Mouse (Mus musculus): ENCODE measurements around the gene Lmna. TPM values are rescaled to one million over a fixed set of nuclear protein-coding genes. Genes with fewer than 3 reads are reported as not detected.

Gene Lmna
- total and polyA plus RNA-seq, 3 experiments = 128 to 388 (median 302) TPM

DNA sequence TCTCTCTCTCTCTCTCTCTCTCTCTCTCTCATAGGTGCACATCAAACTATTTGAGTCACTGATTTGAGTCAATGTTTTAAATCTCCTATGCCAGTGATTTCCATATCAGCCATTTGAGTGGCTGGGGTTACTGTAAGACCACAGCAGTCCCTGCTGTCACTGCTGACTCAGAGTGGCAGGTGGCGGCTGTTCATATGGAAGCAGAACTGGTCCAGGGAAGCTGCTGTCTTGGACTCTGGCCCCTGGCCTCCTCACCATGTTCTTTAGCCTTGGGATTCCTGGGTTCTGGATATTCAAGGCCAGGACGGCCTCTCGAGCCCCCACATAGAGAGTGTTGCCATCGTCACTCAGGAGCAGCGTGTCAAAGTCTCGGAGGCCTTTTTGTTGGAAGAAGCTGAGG, 57.0 kb downstream of the Lmna start:
- peaks cover 14 to 47% of the 10 kb centered on the region in 2 experiments; a peak in 3 of 4 replicates for H3K4me1 ChIP-seq (ENCODE audit: control insufficient read depth in 1 of 2, insufficient read depth in 2 of 2, low read length in 2 of 2)
- H3K4me3 ChIP-seq (ENCODE audit: control insufficient read depth in 1 of 2, insufficient read depth in 1 of 2, low read depth in 2 of 2, low read length in 2 of 2) = no peak overlapping the region
- H3K36me3 ChIP-seq (ENCODE audit: control insufficient read depth in 1 of 2, insufficient read depth in 2 of 2, low read length in 2 of 2) = peaks cover 0 to 34% of the 10 kb centered on the region in 2 experiments; a peak in 2 of 4 replicates
- H3K27me3 ChIP-seq (ENCODE audit: control insufficient read depth in 1 of 2, insufficient read depth in 2 of 2, low read length in 2 of 2) = no peaks in the 10 kb centered on the region
- TF ChIP-seq JUND (IDR thresholded peaks at IDR 0.05; ENCODE audit: low read depth, low read length) (no peak), RCOR1 (IDR thresholded peaks at IDR 0.05; ENCODE audit: low read depth, low read length) (0 out of 2 replicates have a peak, but pooled peaks have one; percentile 7), MAX (IDR thresholded peaks at IDR 0.05; ENCODE audit: low read length) (no peak)
- no peak overlapping the region for H3K27ac ChIP-seq (ENCODE audit: control insufficient read depth, low read depth, low read length)
- no peak overlapping the region for H3K9ac ChIP-seq (ENCODE audit: control insufficient read depth, low read depth, low read length, poor library complexity, severe bottlenecking)
- DNase-seq (ENCODE audit: low read depth, low spot score) = no peak
- no peaks in the 10 kb centered on the region for H3K9me3 ChIP-seq (replicated peaks; ENCODE audit: insufficient read depth, low read length)
- no peaks in the 10 kb centered on the region for H3K79me2 ChIP-seq (ENCODE audit: control insufficient read depth, insufficient read depth, low read length, poor library complexity)

- no peak for DNase-seq (ENCODE audit: low read depth, low spot score)
These were observed 57.5 kb downstream of the Lmna start for GRCm38 (mm10) chr3:88452246-88452645.

GRCm38 (mm10) chr3:88450379-88451131, 59.2 kb downstream of the Lmna start:
- H3K27me3 ChIP-seq (ENCODE audit: control insufficient read depth in 1 of 2, insufficient read depth in 2 of 2, low read length in 2 of 2) = no peaks in the 10 kb centered on the region
- TF ChIP-seq POLR2A (IDR thresholded peaks at IDR 0.05; ENCODE audit: control insufficient read depth in 1 of 2, insufficient read depth in 1 of 2, low read depth in 1 of 2, low read length in 2 of 2, poor library complexity in 1 of 2) (no peak), USF2 (IDR thresholded peaks at IDR 0.05; ENCODE audit: borderline replicate concordance in 1 of 2, insufficient read depth in 1 of 2, low read depth in 1 of 2, low read length in 2 of 2) (no peak), ZMIZ1 (IDR thresholded peaks at IDR 0.05; ENCODE audit: low read depth, low read length) (no peak), MAX (IDR thresholded peaks at IDR 0.05; ENCODE audit: low read length) (no peak), ELF1 (IDR thresholded peaks at IDR 0.05; ENCODE audit: low read depth, low read length) (no peak), RAD21 (IDR thresholded peaks at IDR 0.05; ENCODE audit: low read depth, low read length) (no peak), E2F4 (IDR thresholded peaks at IDR 0.05; ENCODE audit: borderline replicate concordance, low read depth, low read length) (no peak), JUND (IDR thresholded peaks at IDR 0.05; ENCODE audit: low read depth, low read length) (no peak), GATA1 (IDR thresholded peaks at IDR 0.05; ENCODE audit: low read depth, low read length) (no peak), MAZ (IDR thresholded peaks at IDR 0.05; ENCODE audit: low read depth, low read length) (no peak), BHLHE40 (IDR thresholded peaks at IDR 0.05; ENCODE audit: borderline replicate concordance, low read depth, low read length) (no peak), POLR2AphosphoS2 (IDR thresholded peaks at IDR 0.05; ENCODE audit: low read length) (no peak), TCF12 (IDR thresholded peaks at IDR 0.05; ENCODE audit: low read depth, low read length) (no peak)
- peaks cover 0 to 18% of the 10 kb centered on the region in 2 experiments; a peak in 2 of 4 replicates for H3K36me3 ChIP-seq (ENCODE audit: control insufficient read depth in 1 of 2, insufficient read depth in 2 of 2, low read length in 2 of 2)
- H3K4me1 ChIP-seq (ENCODE audit: control insufficient read depth in 1 of 2, insufficient read depth in 2 of 2, low read length in 2 of 2) = peaks cover 8 to 31% of the 10 kb centered on the region in 2 experiments
- H3K9me3 ChIP-seq (replicated peaks; ENCODE audit: insufficient read depth, low read length) = no peaks in the 10 kb centered on the region
- H3K79me2 ChIP-seq (ENCODE audit: control insufficient read depth, insufficient read depth, low read length, poor library complexity) = no peaks in the 10 kb centered on the region
- H3K4me3 ChIP-seq (ENCODE audit: control insufficient read depth in 1 of 2, insufficient read depth in 1 of 2, low read depth in 2 of 2, low read length in 2 of 2) = no peak overlapping the region
- H3K27ac ChIP-seq (ENCODE audit: control insufficient read depth, low read depth, low read length) = no peak overlapping the region
- DNase-seq (ENCODE audit: low read depth, low spot score) = no peak
- H3K9ac ChIP-seq (ENCODE audit: control insufficient read depth, low read depth, low read length, poor library complexity, severe bottlenecking) = no peak overlapping the region

More at GRCm38 (mm10) chr3:88452246-88452645, 57.5 kb downstream of the Lmna start:
- no peaks in the 10 kb centered on the region for H3K27me3 ChIP-seq (ENCODE audit: control insufficient read depth in 1 of 2, insufficient read depth in 2 of 2, low read length in 2 of 2)
- peaks cover 14 to 43% of the 10 kb centered on the region in 2 experiments for H3K4me1 ChIP-seq (ENCODE audit: control insufficient read depth in 1 of 2, insufficient read depth in 2 of 2, low read length in 2 of 2)
- H3K79me2 ChIP-seq (ENCODE audit: control insufficient read depth, insufficient read depth, low read length, poor library complexity) = no peaks in the 10 kb centered on the region
- H3K4me3 ChIP-seq (ENCODE audit: control insufficient read depth in 1 of 2, insufficient read depth in 1 of 2, low read depth in 2 of 2, low read length in 2 of 2) = no peak overlapping the region
- H3K9ac ChIP-seq (ENCODE audit: control insufficient read depth, low read depth, low read length, poor library complexity, severe bottlenecking) = no peak overlapping the region
- TF ChIP-seq MAX (IDR thresholded peaks at IDR 0.05; ENCODE audit: low read length) = no peak
- no peak for TF ChIP-seq ZC3H11A (IDR thresholded peaks at IDR 0.05; ENCODE audit: low read depth, low read length)
- no peak for TF ChIP-seq ELF1 (IDR thresholded peaks at IDR 0.05; ENCODE audit: low read depth, low read length)
- no peak for TF ChIP-seq POLR2AphosphoS2 (IDR thresholded peaks at IDR 0.05; ENCODE audit: low read length)
- no peak for TF ChIP-seq ZKSCAN1 (IDR thresholded peaks at IDR 0.05; ENCODE audit: low read depth, low read length)
- TF ChIP-seq KAT2A (conservative IDR thresholded peaks at IDR 0.05; ENCODE audit: low read depth, low read length) = no peak
- no peak for TF ChIP-seq ZNF384 (IDR thresholded peaks at IDR 0.05; ENCODE audit: low read depth, low read length)
- TF ChIP-seq SIN3A (IDR thresholded peaks at IDR 0.05; ENCODE audit: low read length) = no peak
- TF ChIP-seq NRF1 (IDR thresholded peaks at IDR 0.05; ENCODE audit: insufficient read depth, low read depth, low read length, poor library complexity, severe bottlenecking) = no peak
- TF ChIP-seq CHD1 (IDR thresholded peaks at IDR 0.05; ENCODE audit: low read depth, low read length) = no peak
- no peaks in the 10 kb centered on the region for H3K9me3 ChIP-seq (replicated peaks; ENCODE audit: insufficient read depth, low read length)
- no peak overlapping the region for H3K27ac ChIP-seq (ENCODE audit: control insufficient read depth, low read depth, low read length)
- H3K36me3 ChIP-seq (ENCODE audit: control insufficient read depth in 1 of 2, insufficient read depth in 2 of 2, low read length in 2 of 2) = peaks cover 0 to 34% of the 10 kb centered on the region in 2 experiments; a peak in 2 of 4 replicates

Measured in MEL (cell line).